Comparison of ENCODE assay signal across 8 mouse cellular contexts in the genomic region with DNA sequence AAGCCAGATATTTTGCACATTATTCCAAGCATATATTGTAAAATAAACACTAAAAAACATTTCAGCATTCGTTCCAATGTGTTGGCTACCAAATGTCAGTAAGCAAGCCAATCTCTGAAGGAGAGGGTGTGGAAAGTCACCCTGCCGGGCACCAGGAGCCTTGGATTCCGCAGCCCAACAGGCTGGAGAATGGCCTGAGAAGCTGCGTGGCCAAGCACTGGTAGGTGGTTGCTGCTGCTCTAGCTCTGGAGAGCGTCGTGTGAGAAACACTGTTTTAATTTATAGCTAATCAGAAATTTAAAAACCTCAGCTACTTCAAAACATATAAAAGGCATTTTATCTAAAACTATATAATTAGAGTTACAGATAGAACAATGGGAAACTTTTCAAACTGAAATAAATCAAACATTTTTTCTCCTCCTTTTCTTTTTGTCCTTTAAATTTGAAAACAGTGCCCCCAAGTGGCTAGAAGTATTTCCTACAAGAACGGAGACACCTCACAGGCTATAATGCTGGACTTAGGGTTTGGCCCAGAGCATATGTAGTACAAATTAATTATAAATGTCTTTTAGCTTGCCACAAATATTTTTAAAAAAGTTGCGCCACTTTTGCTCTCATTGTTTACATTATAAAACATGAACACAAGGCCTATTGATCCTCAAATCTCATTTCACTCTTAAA.
A peak's percentile ranks its signal among the peaks of the same experiment; 100 is the strongest.
DNase-seq lines count a peak whose midpoint lies in the region; ATAC-seq and TF ChIP-seq lines count a peak whose summit lies in the region.

No protein-coding gene starts in this region.

- H3K4me3 ChIP-seq in neural tube, embryonic 11.5 days (ENCODE audit: low read depth, low read length): no peak overlapping the region
- H3K4me3 ChIP-seq in heart, postnatal 0 days (ENCODE audit: low read depth, low read length): no peak overlapping the region
- no peak overlapping the region for H3K4me3 ChIP-seq in limb, embryonic 15.5 days

- H3K36me3 ChIP-seq in neural tube, embryonic 11.5 days (ENCODE audit: control insufficient read depth, insufficient read depth, low read length): no peaks in the 10 kb centered on the region
- H3K36me3 ChIP-seq in heart, postnatal 0 days (replicated peaks; ENCODE audit: control insufficient read depth, insufficient read depth, low read length): no peaks in the 10 kb centered on the region
- no peaks in the 10 kb centered on the region for H3K36me3 ChIP-seq in limb, embryonic 15.5 days

- no peak for TF ChIP-seq EP300 in heart, postnatal 0 days (IDR thresholded peaks at IDR 0.05; ENCODE audit: low read depth)

- no peaks in the 10 kb centered on the region for H3K27me3 ChIP-seq in neural tube, embryonic 11.5 days (ENCODE audit: control insufficient read depth, insufficient read depth, low read length)
- no peaks in the 10 kb centered on the region for H3K27me3 ChIP-seq in heart, postnatal 0 days (ENCODE audit: control insufficient read depth, insufficient read depth, low read length)
- no peaks in the 10 kb centered on the region for H3K27me3 ChIP-seq in limb, embryonic 15.5 days

- H3K4me1 ChIP-seq in neural tube, embryonic 11.5 days (ENCODE audit: control insufficient read depth, insufficient read depth, low read length): no peaks in the 10 kb centered on the region
- no peaks in the 10 kb centered on the region for H3K4me1 ChIP-seq in heart, postnatal 0 days (ENCODE audit: control insufficient read depth, insufficient read depth)
- H3K4me1 ChIP-seq in limb, embryonic 15.5 days: no peaks in the 10 kb centered on the region

- ATAC-seq in neural tube, embryonic 11.5 days (ENCODE audit: insufficient read depth, low FRiP score, low TSS enrichment): peak; percentile 70; the same call in 1 of the 2 replicates
- ATAC-seq in heart, postnatal 0 days (ENCODE audit: insufficient read depth, low read depth): no peak
- no peak for ATAC-seq in limb, embryonic 15.5 days (ENCODE audit: insufficient number of reproducible peaks, low FRiP score, low TSS enrichment, low read depth)

- H3K9me3 ChIP-seq in neural tube, embryonic 11.5 days (ENCODE audit: control insufficient read depth, low read length): no peaks in the 10 kb centered on the region
- no peaks in the 10 kb centered on the region for H3K9me3 ChIP-seq in heart, postnatal 0 days (replicated peaks; ENCODE audit: control insufficient read depth, low read length)
- no peaks in the 10 kb centered on the region for H3K9me3 ChIP-seq in limb, embryonic 15.5 days

- no peak overlapping the region for H3K9ac ChIP-seq in neural tube, embryonic 11.5 days (ENCODE audit: low read length)
- no peak overlapping the region for H3K9ac ChIP-seq in heart, postnatal 0 days (replicated peaks; ENCODE audit: low read depth, low read length)
- no peak overlapping the region for H3K9ac ChIP-seq in limb, embryonic 15.5 days

- H3K27ac ChIP-seq in neural tube, embryonic 11.5 days (ENCODE audit: low read depth, low read length): no peak overlapping the region
- H3K27ac ChIP-seq in heart, postnatal 0 days (ENCODE audit: low read depth): no peak overlapping the region
- no peak overlapping the region for H3K27ac ChIP-seq in limb, embryonic 15.5 days

- TF ChIP-seq CTCF in heart, postnatal 0 days (IDR thresholded peaks at IDR 0.05; ENCODE audit: low read depth): peak; percentile 44

- peak; percentile 65 for DNase-seq in cerebellum, adult 9-10 months
- DNase-seq in cerebellum, adult 11-12 months: no peak
- peak; percentile 32 for DNase-seq in neural tube, embryonic 11.5 days (ENCODE audit: low spot score)
- DNase-seq in neural tube, embryonic 10.5 days (ENCODE audit: extremely low spot score, low spot score): no peak
- peak; percentile 46 for DNase-seq in heart, postnatal 0 days (ENCODE audit: low spot score)
- DNase-seq in natural killer cell, adult 2 months (ENCODE audit: low spot score in 2 of 2): no peak
- DNase-seq in gastrocnemius, postnatal 10 days: no peak

- no peak overlapping the region for H3K4me2 ChIP-seq in neural tube, embryonic 11.5 days (ENCODE audit: low read depth)
- peak overlapping the region; percentile 33; the same call in 1 of the 2 replicates for H3K4me2 ChIP-seq in heart, postnatal 0 days (ENCODE audit: low read depth, low read length)
- H3K4me2 ChIP-seq in limb, embryonic 15.5 days: 0 out of 2 replicates have a peak overlapping the region, but pooled peaks have one; percentile 10

- WGBS in neural tube, embryonic 11.5 days: 28% methylated on average over 8 of the region's 8 CpGs
- 25% methylated on average over 8 of the region's 8 CpGs for WGBS in heart, postnatal 0 days
- 25% methylated on average over 8 of the region's 8 CpGs for WGBS in limb, embryonic 15.5 days

Comparison
In these comparisons a context has a peak if more than half of its experiments do, and no peak if none do; other contexts are left out.
1. DNase-seq: peak in cerebellum, adult 9-10 months (single experiment), neural tube, embryonic 11.5 days (single experiment) and heart, postnatal 0 days (single experiment); none in cerebellum, adult 11-12 months (single experiment), neural tube, embryonic 10.5 days (single experiment), natural killer cell, adult 2 months (0 of 2) and gastrocnemius, postnatal 10 days (single experiment).